Mouse (Mus musculus): ENCODE data around the gene Gdf15.

Gene Gdf15

DNA sequence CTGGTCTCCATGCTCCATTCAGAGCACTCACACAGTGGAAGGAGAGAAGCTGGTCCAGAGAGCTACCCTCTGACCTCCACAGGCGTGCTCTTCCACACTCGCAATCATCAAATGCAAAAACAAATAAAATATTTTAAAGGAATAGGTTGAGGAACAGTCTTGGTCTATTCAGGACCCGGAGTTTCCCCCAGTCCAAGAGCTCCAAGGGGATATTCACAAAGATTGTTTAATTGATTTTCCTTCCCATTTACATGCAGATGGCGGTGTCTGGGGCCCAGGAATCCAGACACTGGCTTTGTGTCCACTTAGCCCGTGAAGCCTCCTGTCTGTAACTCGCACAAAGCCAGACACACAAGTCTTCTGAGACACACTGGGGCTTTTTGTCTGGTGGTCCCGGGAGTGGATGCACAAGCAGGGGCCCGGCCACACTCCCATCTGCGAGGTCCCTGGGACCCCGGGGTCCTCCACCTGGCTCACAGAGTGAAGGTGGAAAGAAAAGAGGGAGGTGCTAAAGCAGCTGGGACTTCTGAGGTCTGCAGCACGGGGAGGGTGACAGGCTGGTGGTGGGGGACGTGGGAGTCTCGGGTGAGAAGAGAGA lies 24.0 kb upstream of the Gdf15 start:
- DNase-seq: no peak

GRCm38 (mm10) chr8:70655469-70655868 lies 23.2 kb upstream of the Gdf15 start:
- DNase-seq: no peak

GRCm38 (mm10) chr8:70654121-70654520 lies 21.9 kb upstream of the Gdf15 start:
- DNase-seq: no peak

DNA sequence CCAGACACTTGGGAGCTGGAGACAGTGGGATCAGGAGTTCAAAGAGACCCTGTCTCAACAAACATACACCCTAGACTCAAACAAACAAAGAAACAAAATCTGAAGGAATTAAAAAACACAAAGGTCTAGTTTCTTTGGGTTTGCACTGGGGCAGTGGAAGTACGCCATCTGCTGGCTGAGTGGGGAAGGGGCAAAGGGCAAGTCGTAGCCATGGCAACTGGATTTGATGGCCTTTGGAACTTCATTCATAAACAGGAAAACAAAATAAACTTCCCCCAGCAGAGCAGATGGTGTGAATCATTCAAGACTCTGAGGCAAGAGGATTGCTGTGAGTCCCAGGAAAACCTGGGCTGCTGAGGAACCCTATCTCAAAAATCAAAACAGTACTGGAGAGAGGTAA lies 21.0 kb upstream of the Gdf15 start:
- peak; percentile 89 to 90 for DNase-seq

DNA sequence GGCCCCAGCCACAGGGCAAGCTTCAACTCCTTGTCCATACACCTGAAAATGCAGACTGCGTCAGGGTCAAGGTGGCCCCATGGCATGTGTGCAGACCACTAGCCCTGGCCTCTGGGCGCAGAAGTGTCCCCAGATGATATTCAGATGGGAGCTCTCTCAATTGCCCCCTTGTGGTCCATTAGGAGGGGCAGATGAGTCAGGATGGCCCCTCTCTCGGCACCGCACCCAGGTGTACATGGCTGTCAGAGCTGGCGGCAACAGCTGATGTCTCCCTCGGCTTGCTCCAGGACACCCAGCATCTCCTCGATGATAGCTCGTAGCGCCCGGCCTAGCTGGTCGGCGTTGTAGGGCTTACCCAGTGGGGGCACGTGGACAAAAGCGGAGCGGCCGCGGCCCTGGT lies 18.1 kb upstream of the Gdf15 start:
- no peak for DNase-seq

DNA sequence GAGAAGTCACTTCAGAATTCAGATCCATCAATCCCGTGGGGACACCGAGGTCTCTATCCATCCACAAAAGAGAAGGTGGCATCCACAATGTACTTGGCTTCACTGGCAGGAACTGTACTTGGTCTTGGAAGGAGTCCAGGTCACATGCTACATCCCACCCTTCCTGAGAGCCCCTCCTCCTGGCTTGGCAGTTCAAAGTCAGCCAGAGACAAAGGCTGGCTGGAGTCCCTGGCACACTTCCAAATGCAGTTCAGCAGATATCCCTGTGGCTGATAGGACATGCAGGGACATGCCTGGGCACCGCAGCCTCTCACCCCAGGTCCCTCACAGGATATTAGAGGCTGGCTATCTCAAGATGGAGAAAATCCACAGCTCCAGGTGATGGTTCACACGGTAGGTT lies 17.1 kb upstream of the Gdf15 start:
- DNase-seq: peak; percentile 95 to 97

DNA sequence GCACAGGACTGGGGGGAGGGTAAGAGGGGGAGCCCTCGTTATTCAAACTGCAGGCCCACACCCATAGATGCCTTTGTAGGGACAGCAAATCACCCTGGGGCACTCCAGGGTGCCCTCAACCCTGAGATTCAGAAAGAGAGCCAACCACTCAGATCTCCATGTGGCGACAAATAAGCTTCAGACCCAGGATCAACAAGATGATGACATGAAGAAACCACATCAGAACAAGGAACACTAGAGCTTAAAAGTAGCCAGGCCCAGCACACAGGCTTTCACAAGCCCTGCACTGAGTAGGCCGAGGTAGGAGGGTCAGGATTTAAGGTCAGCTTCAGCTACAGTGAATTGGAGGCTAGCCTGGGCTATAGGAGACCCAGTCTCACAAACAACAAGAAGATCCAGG lies 16.7 kb upstream of the Gdf15 start:
- DNase-seq: no peak

DNA sequence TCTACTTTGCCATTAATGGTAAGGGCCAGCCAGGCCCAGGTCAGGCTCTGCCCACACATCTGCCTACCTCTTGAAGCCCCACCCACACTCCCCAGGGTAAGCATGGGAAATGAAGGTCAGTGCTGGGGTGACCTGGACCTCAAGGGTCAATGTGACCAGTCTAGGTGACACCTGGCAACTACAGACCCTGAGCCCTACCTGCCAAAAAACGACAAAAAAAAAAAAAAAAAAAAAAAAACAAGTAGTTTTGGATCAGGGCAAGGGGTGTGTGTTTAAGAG lies 15.8 kb upstream of the Gdf15 start:
- DNase-seq: peak in 1 of 2 experiments; percentile 67

GRCm38 (mm10) chr8:70647343-70648163 lies 15.3 kb upstream of the Gdf15 start:
- DNase-seq: peak; percentile 83 to 84

GRCm38 (mm10) chr8:70646775-70647174 lies 14.5 kb upstream of the Gdf15 start:
- DNase-seq: no peak

DNA sequence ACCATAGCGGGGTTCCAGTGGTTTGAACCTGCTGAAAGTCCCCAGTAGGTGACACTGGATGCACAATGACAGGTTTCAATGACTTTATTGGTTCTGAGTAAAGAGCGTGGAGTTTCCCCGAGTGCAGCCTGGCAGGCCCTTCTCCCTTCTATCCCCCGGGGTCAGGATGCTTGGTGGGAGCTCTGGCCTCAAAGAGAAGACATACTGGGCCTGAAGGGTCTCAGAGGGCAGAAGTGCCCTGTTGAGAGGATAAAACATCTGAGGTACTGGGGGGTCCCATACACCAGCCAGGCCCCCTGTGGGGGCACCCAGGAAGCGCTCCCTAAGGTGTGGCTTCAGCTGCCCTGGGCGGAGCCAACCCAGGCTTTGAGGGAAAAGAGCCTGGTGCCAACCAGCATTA lies 14.1 kb upstream of the Gdf15 start:
- no peak for DNase-seq

DNA sequence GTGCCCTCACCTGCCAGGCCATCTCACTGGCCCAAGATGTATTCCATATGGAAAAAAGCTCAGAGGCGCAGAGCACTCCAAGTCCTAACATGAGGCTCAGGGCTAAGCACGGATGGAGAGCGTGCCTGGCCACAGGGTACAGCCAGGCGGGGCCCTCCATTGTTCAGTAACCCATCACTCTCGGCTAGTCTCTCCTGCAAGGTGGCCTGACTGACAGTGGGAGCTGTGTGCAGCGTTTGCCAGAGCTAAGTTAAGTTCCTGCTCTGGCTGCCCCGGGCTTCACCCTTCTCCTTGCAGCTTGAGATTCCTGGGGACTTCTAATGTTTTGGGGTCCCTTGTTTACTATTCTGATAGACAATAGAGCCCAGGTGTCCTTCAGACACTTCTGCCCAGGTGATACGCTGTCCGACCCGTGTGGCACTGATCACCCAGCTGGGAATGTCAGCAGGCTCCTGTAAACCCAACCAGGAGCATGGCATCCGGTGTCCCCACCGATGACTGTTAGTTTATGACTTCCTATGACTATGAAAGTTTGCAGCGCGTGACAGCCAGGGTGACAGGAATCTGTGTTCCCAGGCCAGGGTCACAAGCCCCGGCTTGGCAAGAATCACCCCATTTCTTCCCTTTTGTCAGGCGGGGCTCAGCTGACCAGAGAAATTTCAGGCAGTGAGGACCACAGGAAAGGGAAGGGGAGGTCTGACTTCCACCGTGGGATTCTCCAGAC lies 13.4 kb upstream of the Gdf15 start:
- peak; percentile 74 to 75 for DNase-seq

DNA sequence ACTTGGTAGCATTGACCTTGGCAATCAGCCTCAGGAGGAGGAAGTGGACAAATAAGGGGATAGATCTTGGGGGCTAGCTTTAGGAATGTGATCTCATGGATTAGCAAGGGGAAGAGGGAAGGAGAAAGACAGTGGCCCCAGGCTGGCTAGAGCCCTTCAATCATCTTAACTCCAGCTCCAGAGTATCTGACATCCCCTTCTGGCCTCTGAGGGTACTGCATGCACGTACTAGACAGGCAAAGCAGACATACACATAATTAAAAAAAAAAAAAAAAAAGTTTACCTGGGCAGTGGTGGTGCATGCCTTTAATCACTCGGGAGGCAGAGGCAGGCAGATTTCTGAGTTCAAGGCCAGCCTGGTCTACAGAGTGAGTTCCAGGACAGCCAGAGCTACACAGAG lies 11.8 kb upstream of the Gdf15 start:
- DNase-seq: peak; percentile 43 to 79

- DNase-seq: no peak
Measured at GRCm38 (mm10) chr8:70643019-70643418, 10.8 kb upstream of the Gdf15 start.

GRCm38 (mm10) chr8:70638752-70639151 lies 6.5 kb upstream of the Gdf15 start:
- DNase-seq: no peak

DNA sequence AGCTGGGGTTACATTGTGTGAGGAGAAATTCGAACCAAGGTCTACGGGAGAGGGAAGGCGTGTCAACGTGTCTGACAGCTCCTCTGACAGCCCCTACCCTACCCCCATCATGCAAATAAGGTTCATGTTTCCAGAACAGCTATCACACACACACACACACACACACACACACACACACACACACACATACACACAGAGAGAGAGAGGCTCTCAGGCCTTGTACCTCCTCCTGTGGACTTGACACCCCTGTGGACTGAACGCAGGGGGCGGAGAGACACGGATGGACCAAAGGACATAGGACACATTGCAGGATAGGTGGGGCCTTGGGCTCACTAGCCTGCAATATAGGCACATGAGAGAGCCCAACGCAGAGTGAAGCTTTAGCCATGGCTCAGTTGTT lies 4.6 kb upstream of the Gdf15 start:
- peak; percentile 74 for DNase-seq

GRCm38 (mm10) chr8:70635527-70635926 lies 3.3 kb upstream of the Gdf15 start:
- peak; percentile 73 to 81 for DNase-seq

- DNase-seq: peak; percentile 90 to 92
Measured at GRCm38 (mm10) chr8:70634066-70634465, 1.8 kb upstream of the Gdf15 start.

GRCm38 (mm10) chr8:70631436-70631835 lies 820 bp downstream of the Gdf15 start:
- peak; percentile 86 to 87 for DNase-seq

DNA sequence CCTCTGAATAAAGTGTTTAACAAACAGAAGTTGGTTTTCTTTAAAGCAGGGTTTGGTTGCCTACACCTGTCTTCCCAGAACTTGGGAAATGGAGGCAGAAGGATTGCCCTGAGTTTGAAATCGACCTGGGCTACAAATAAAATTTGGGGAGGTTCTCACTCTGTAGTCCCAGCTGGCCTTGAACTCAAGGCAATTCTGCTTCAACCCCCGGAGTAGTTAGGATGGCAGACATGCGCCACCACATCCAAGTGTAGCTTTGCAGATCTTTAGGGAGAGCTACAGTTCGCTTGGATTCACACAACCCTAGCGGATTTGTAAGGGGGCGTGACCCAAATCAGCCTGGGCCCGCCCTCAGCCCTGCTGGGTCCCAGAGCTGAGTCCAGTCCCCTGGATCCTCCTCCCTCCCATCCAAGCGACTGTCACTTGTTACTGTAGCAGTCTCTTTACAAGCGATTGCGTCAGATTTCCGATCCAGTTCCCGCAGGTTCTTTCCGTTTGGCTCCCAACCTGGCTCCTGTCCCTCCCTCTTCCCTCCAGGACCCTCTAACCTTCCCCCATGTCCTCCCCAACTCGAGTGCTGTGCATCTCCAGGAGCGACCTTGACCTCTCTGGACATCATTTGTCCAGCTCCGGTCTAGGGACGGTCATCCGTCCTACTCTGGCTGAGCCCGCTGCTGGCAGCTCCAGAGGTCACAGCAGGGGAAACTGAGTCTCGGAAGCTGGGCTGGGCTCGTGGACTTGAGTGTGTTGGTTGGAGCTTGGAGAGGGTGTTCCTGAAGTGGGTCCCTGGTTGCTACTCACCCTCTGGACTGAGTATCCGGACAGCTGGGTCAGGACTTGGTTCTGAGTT lies 1.5 kb downstream of the Gdf15 start:
- peak; percentile 87 to 89 for DNase-seq

DNA sequence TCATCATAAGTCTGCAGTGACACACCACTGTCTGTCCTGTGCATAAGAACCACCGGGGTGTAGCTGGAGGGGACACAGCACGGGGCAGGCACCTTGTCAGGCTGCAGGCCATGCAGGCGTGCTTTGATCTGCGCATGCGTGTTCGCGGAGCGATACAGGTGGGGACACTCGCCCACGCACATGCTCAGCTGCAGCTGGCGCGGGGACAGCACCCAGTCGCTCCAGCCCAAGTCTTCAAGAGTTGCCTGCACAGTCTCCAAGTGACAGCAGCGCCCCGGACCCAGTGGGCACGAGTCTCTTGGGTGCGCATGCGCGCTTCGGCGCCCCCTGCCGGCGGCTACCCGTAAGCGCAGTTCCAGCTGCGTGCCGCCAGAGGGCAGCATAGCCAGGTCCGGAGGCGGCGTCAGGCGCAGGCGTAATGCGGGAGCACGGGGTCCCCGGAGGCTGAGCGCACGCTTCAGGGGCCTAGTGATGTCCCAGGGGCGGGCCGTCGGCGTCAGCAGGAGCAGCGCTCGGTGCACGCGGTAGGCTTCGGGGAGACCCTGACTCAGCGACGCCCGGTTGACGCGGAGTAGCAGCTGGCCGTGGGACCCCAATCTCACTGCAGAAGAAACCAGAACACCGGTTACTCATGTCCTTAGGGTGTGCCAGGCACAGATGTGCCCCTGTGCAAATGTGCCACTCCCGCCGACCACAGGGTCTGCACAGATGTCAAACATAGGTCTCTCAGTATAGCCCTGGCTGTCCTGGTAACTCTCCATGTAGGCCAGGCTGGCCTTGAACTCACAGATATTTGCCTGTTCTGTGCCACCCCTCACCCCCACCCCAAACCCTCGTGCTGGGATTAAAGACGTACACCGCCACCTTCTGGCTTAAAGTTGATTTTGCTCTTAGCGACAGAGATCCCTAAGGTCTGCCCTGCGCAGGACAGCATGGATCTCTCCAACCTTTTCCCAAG lies 2.4 kb downstream of the Gdf15 start:
- peak; percentile 73 to 86 for DNase-seq

- DNase-seq: no peak
Measured at GRCm38 (mm10) chr8:70628986-70629490, 3.2 kb downstream of the Gdf15 start.

Data from kidney, postnatal 36 days (tissue).